Comparison of ENCODE assay signal across 30 mouse cellular contexts in genomic region chr5:99684023-99684422, GRCm38 (mm10).
"Had no signal": no experiment of that assay in that cellular context is flagged by ENCODE, and none has a peak within 500 bp of the region (broad histone marks: within the 10 kb centered on the region; RNA-seq: fewer than 3 reads in every experiment).

No protein-coding gene starts in this region.

- H3K27ac ChIP-seq: left cerebral cortex, adult 2 months; limb, embryonic 10.5 days; limb, embryonic 12.5 days; limb, embryonic 13.5 days; limb, embryonic 15.5 days; liver, embryonic 12.5 days; liver, embryonic 13.5 days; liver, embryonic 14.5 days; liver, embryonic 15.5 days; lung, embryonic 15.5 days; macrophage; midbrain, embryonic 10.5 days; midbrain, embryonic 12.5 days; midbrain, embryonic 13.5 days; midbrain, embryonic 15.5 days had no signal

- H3K9ac ChIP-seq: limb, embryonic 12.5 days; limb, embryonic 13.5 days; limb, embryonic 15.5 days; liver, embryonic 12.5 days; liver, embryonic 13.5 days; liver, embryonic 14.5 days; liver, embryonic 15.5 days; liver, postnatal 0 days; lung, embryonic 15.5 days; midbrain, embryonic 12.5 days; midbrain, embryonic 13.5 days; midbrain, embryonic 15.5 days had no signal

- H3K4me1 ChIP-seq: limb, embryonic 12.5 days; limb, embryonic 13.5 days; limb, embryonic 15.5 days; liver, embryonic 12.5 days; liver, embryonic 13.5 days; liver, embryonic 15.5 days; lung, embryonic 15.5 days; megakaryocyte, embryonic 14.5 days had no signal

- H3K4me2 ChIP-seq: limb, embryonic 12.5 days; limb, embryonic 13.5 days; limb, embryonic 15.5 days; liver, embryonic 11.5 days; liver, embryonic 12.5 days; liver, embryonic 13.5 days; liver, embryonic 15.5 days; lung, embryonic 15.5 days; midbrain, embryonic 11.5 days; midbrain, embryonic 12.5 days; midbrain, embryonic 13.5 days; midbrain, embryonic 15.5 days had no signal

- H3K36me3 ChIP-seq: limb, embryonic 10.5 days; limb, embryonic 12.5 days; limb, embryonic 13.5 days; limb, embryonic 15.5 days; liver, embryonic 12.5 days; liver, embryonic 13.5 days; liver, embryonic 15.5 days; lung, embryonic 15.5 days; midbrain, embryonic 10.5 days; midbrain, embryonic 12.5 days; midbrain, embryonic 13.5 days; midbrain, embryonic 15.5 days had no signal

- ATAC-seq: liver, embryonic 12.5 days; liver, postnatal 0 days; midbrain, embryonic 13.5 days; midbrain, embryonic 15.5 days; midbrain, embryonic 16.5 days had no signal

- H3K27me3 ChIP-seq: limb, embryonic 12.5 days; limb, embryonic 13.5 days; limb, embryonic 15.5 days; liver, embryonic 12.5 days; liver, embryonic 13.5 days; liver, embryonic 15.5 days; lung, embryonic 15.5 days; midbrain, embryonic 13.5 days; midbrain, embryonic 15.5 days had no signal

- DNase-seq: left cerebral cortex, postnatal 4 days; liver; liver, embryonic 13.5 days; liver, postnatal 0 days; lung, adult 18-20 months; lung, adult 2 months; lung, postnatal 10 days; lung, postnatal 14 days; lung, postnatal 36 days; lung, postnatal 4 days; midbrain, embryonic 14.5 days had no signal

- H3K4me3 ChIP-seq: left cerebral cortex, adult 2 months; limb, embryonic 10.5 days; limb, embryonic 12.5 days; limb, embryonic 13.5 days; limb, embryonic 15.5 days; liver, embryonic 12.5 days; liver, embryonic 13.5 days; liver, embryonic 15.5 days; lung, embryonic 15.5 days; megakaryocyte, embryonic 14.5 days; midbrain, embryonic 10.5 days; midbrain, embryonic 12.5 days; midbrain, embryonic 13.5 days; midbrain, embryonic 15.5 days; myocyte had no signal

- H3K9me3 ChIP-seq: limb, embryonic 10.5 days; limb, embryonic 12.5 days; limb, embryonic 13.5 days; limb, embryonic 15.5 days; liver, embryonic 12.5 days; liver, embryonic 13.5 days; liver, embryonic 15.5 days; lung, embryonic 15.5 days; megakaryocyte, embryonic 14.5 days; midbrain, embryonic 10.5 days; midbrain, embryonic 12.5 days; midbrain, embryonic 13.5 days; midbrain, embryonic 15.5 days had no signal
